Mouse (Mus musculus): ENCODE data around the gene En2. TPM values are rescaled to one million over a fixed set of nuclear protein-coding genes. Genes with fewer than 3 reads are reported as not detected.

En2 gene
- polyA plus RNA-seq (2014; fragmentation: Nextera tagmentation; extraction: Ambion mirVana) = 0.22 TPM in 1 of 2 replicates, not detected in the other

- WGBS = under 1% methylated on average over 75 of the region's 113 CpGs
- H3K36me3 ChIP-seq (replicated peaks; ENCODE audit: control insufficient read depth, insufficient read depth, low read depth, low read length) = no peaks in the 10 kb centered on the region
- H3K4me2 ChIP-seq (ENCODE audit: low read depth, low read length) = peak within 1 kb of the TSS; percentile 79
- peak; percentile 61 for ATAC-seq (replicated peaks; ENCODE audit: insufficient number of reproducible peaks, low FRiP score, low TSS enrichment, low read depth)
- no peak within 1 kb of the TSS for H3K27ac ChIP-seq (replicated peaks; ENCODE audit: low read depth, low read length)
- peaks cover 73% of the 10 kb centered on the region for H3K27me3 ChIP-seq (ENCODE audit: control insufficient read depth, insufficient read depth, low read length)
- H3K9me3 ChIP-seq (replicated peaks; ENCODE audit: control insufficient read depth, low read length) = no peaks in the 10 kb centered on the region
- H3K9ac ChIP-seq (replicated peaks; ENCODE audit: low read length) = peak within 1 kb of the TSS; percentile 23
- peaks cover 7% of the 10 kb centered on the region for H3K4me1 ChIP-seq (ENCODE audit: control insufficient read depth, insufficient read depth, low read length)
- DNase-seq (ENCODE audit: low spot score) = peak; percentile 83
- peak within 1 kb of the TSS; percentile 36 for H3K4me3 ChIP-seq (ENCODE audit: low read depth, low read length)
These were observed at the start of gene En2 for GRCm38 (mm10) chr5:28165358-28166255. En2 (plus strand) TSS chr5:28165694.

GRCm38 (mm10) chr5:28117251-28117880 is 48.1 kb upstream of the En2 start:
- H3K4me1 ChIP-seq (ENCODE audit: control insufficient read depth, insufficient read depth, low read length) = peaks cover 3% of the 10 kb centered on the region

GRCm38 (mm10) chr5:28117882-28118530 is 47.5 kb upstream of the En2 start:
- peak; percentile 58 for DNase-seq (ENCODE audit: low spot score)
- no peak for ATAC-seq (replicated peaks; ENCODE audit: insufficient number of reproducible peaks, low FRiP score, low TSS enrichment, low read depth)
- no peak overlapping the region for H3K9ac ChIP-seq (replicated peaks; ENCODE audit: low read length)

More at GRCm38 (mm10) chr5:28117251-28117880, 48.1 kb upstream of the En2 start:
- 2% methylated on average over 13 of the region's 13 CpGs for WGBS
- Histone ChIP-seq H3K27me3 (ENCODE audit: control insufficient read depth, insufficient read depth, low read length) (peaks cover 50% of the 10 kb centered on the region), H3K27ac (replicated peaks; ENCODE audit: low read depth, low read length) (no peak overlapping the region), H3K9me3 (replicated peaks; ENCODE audit: control insufficient read depth, low read length) (no peaks in the 10 kb centered on the region), H3K36me3 (replicated peaks; ENCODE audit: control insufficient read depth, insufficient read depth, low read depth, low read length) (no peaks in the 10 kb centered on the region), H3K4me2 (ENCODE audit: low read depth, low read length) (no peak overlapping the region), H3K9ac (replicated peaks; ENCODE audit: low read length) (no peak overlapping the region), H3K4me3 (ENCODE audit: low read depth, low read length) (no peak overlapping the region)
- peak; percentile 4 for DNase-seq (ENCODE audit: low spot score)
- ATAC-seq (replicated peaks; ENCODE audit: insufficient number of reproducible peaks, low FRiP score, low TSS enrichment, low read depth) = no peak

GRCm38 (mm10) chr5:28118531-28118925 is 47.0 kb upstream of the En2 start:
- ATAC-seq (replicated peaks; ENCODE audit: insufficient number of reproducible peaks, low FRiP score, low TSS enrichment, low read depth) (no peak), DNase-seq (ENCODE audit: low spot score) (no peak)
- H3K4me3 ChIP-seq (ENCODE audit: low read depth, low read length) = peak overlapping the region; percentile 27
- 1% methylated on average over 19 of the region's 19 CpGs for WGBS
- peaks cover 3% of the 10 kb centered on the region for H3K4me1 ChIP-seq (ENCODE audit: control insufficient read depth, insufficient read depth, low read length)
- no peak overlapping the region for H3K9ac ChIP-seq (replicated peaks; ENCODE audit: low read length)
- H3K27me3 ChIP-seq (ENCODE audit: control insufficient read depth, insufficient read depth, low read length) = peaks cover 58% of the 10 kb centered on the region
- no peaks in the 10 kb centered on the region for H3K9me3 ChIP-seq (replicated peaks; ENCODE audit: control insufficient read depth, low read length)
- peak overlapping the region; percentile 26 for H3K4me2 ChIP-seq (ENCODE audit: low read depth, low read length)
- H3K36me3 ChIP-seq (replicated peaks; ENCODE audit: control insufficient read depth, insufficient read depth, low read depth, low read length) = no peaks in the 10 kb centered on the region
- H3K27ac ChIP-seq (replicated peaks; ENCODE audit: low read depth, low read length) = no peak overlapping the region

More at GRCm38 (mm10) chr5:28117882-28118530, 47.5 kb upstream of the En2 start:
- Histone ChIP-seq H3K4me2 (ENCODE audit: low read depth, low read length) (peak overlapping the region; percentile 26), H3K4me3 (ENCODE audit: low read depth, low read length) (peak overlapping the region; percentile 27), H3K27ac (replicated peaks; ENCODE audit: low read depth, low read length) (no peak overlapping the region), H3K27me3 (ENCODE audit: control insufficient read depth, insufficient read depth, low read length) (peaks cover 53% of the 10 kb centered on the region), H3K36me3 (replicated peaks; ENCODE audit: control insufficient read depth, insufficient read depth, low read depth, low read length) (no peaks in the 10 kb centered on the region), H3K4me1 (ENCODE audit: control insufficient read depth, insufficient read depth, low read length) (peaks cover 3% of the 10 kb centered on the region), H3K9me3 (replicated peaks; ENCODE audit: control insufficient read depth, low read length) (no peaks in the 10 kb centered on the region)
- WGBS = under 1% methylated on average over 30 of the region's 30 CpGs

- no peaks in the 10 kb centered on the region for H3K9me3 ChIP-seq (replicated peaks; ENCODE audit: control insufficient read depth, low read length)
- no peak overlapping the region for H3K4me2 ChIP-seq (ENCODE audit: low read depth, low read length)
- DNase-seq (ENCODE audit: low spot score) (no peak), ATAC-seq (replicated peaks; ENCODE audit: insufficient number of reproducible peaks, low FRiP score, low TSS enrichment, low read depth) (no peak)
- no peaks in the 10 kb centered on the region for H3K36me3 ChIP-seq (replicated peaks; ENCODE audit: control insufficient read depth, insufficient read depth, low read depth, low read length)
- 21% methylated on average over 3 of the region's 3 CpGs for WGBS
- no peak overlapping the region for H3K27ac ChIP-seq (replicated peaks; ENCODE audit: low read depth, low read length)
- peaks cover 3% of the 10 kb centered on the region for H3K4me1 ChIP-seq (ENCODE audit: control insufficient read depth, insufficient read depth, low read length)
- H3K9ac ChIP-seq (replicated peaks; ENCODE audit: low read length) = no peak overlapping the region
- H3K27me3 ChIP-seq (ENCODE audit: control insufficient read depth, insufficient read depth, low read length) = peaks cover 69% of the 10 kb centered on the region
- no peak overlapping the region for H3K4me3 ChIP-seq (ENCODE audit: low read depth, low read length)
These were observed 45.9 kb upstream of the En2 start for GRCm38 (mm10) chr5:28119576-28119975.

GRCm38 (mm10) chr5:28122491-28123454 is 42.7 kb upstream of the En2 start:
- Histone ChIP-seq H3K9me3 (replicated peaks; ENCODE audit: control insufficient read depth, low read length) (no peaks in the 10 kb centered on the region), H3K4me3 (ENCODE audit: low read depth, low read length) (no peak overlapping the region), H3K4me1 (ENCODE audit: control insufficient read depth, insufficient read depth, low read length) (peaks cover 3% of the 10 kb centered on the region), H3K36me3 (replicated peaks; ENCODE audit: control insufficient read depth, insufficient read depth, low read depth, low read length) (no peaks in the 10 kb centered on the region), H3K9ac (replicated peaks; ENCODE audit: low read length) (no peak overlapping the region), H3K27ac (replicated peaks; ENCODE audit: low read depth, low read length) (no peak overlapping the region), H3K4me2 (ENCODE audit: low read depth, low read length) (no peak overlapping the region), H3K27me3 (ENCODE audit: control insufficient read depth, insufficient read depth, low read length) (peaks cover 80% of the 10 kb centered on the region)
- under 1% methylated on average over 27 of the region's 27 CpGs for WGBS
- peak; percentile 85 for DNase-seq (ENCODE audit: low spot score)
- peak; percentile 69; the same call in 1 of the 2 replicates for ATAC-seq (replicated peaks; ENCODE audit: insufficient number of reproducible peaks, low FRiP score, low TSS enrichment, low read depth)

GRCm38 (mm10) chr5:28123455-28123825 is 42.1 kb upstream of the En2 start:
- H3K4me3 ChIP-seq (ENCODE audit: low read depth, low read length) = no peak overlapping the region
- DNase-seq (ENCODE audit: low spot score) (no peak), ATAC-seq (replicated peaks; ENCODE audit: insufficient number of reproducible peaks, low FRiP score, low TSS enrichment, low read depth) (no peak)
- no peaks in the 10 kb centered on the region for H3K36me3 ChIP-seq (replicated peaks; ENCODE audit: control insufficient read depth, insufficient read depth, low read depth, low read length)
- peaks cover 1% of the 10 kb centered on the region for H3K4me1 ChIP-seq (ENCODE audit: control insufficient read depth, insufficient read depth, low read length)
- no peak overlapping the region for H3K27ac ChIP-seq (replicated peaks; ENCODE audit: low read depth, low read length)
- 2% methylated on average over 11 of the region's 11 CpGs for WGBS
- H3K27me3 ChIP-seq (ENCODE audit: control insufficient read depth, insufficient read depth, low read length) = peaks cover 76% of the 10 kb centered on the region
- H3K4me2 ChIP-seq (ENCODE audit: low read depth, low read length) = no peak overlapping the region
- no peak overlapping the region for H3K9ac ChIP-seq (replicated peaks; ENCODE audit: low read length)
- H3K9me3 ChIP-seq (replicated peaks; ENCODE audit: control insufficient read depth, low read length) = no peaks in the 10 kb centered on the region
